Mouse (Mus musculus) layer of hippocampus, postnatal 36 days (tissue): Measurements from ENCODE around the gene Fbxl5. TPM values are rescaled to one million over a fixed set of nuclear protein-coding genes. Genes with fewer than 3 reads are reported as not detected.

Experiments used
- total RNA-seq, 2 experiments: library from RNA; stranded (reverse); gene quantifications; 2 replicates each; pipeline ENCODE4 v1.2.3; 2021

The Fbxl5 gene
- total RNA-seq, 2 experiments from 2014 or later: 92.2 to 98.8 TPM

Other genes with a start within 250 kb of the Fbxl5 start
- gene Cc2d2a, start 159.3 kb downstream of the Fbxl5 start, total RNA-seq: 10 to 100 TPM; 16.7 to 18.2 TPM
- not detected for gene Bst1, start 2.8 kb downstream of the Fbxl5 start, total RNA-seq
- 1 to 10 TPM; 6.9 to 7.5 TPM for gene Cd38, start 46.9 kb upstream of the Fbxl5 start, total RNA-seq
- 10 to 100 TPM; 10.7 to 11.8 TPM for gene Gm7879, start 91.5 kb upstream of the Fbxl5 start, total RNA-seq
- under 1 TPM; 0.27 to 0.66 TPM for gene Fgfbp1, start 160.1 kb upstream of the Fbxl5 start, total RNA-seq